Mouse (Mus musculus): ENCODE measurements around the gene Gm9508.
A peak's percentile ranks its signal among the peaks of the same experiment; 100 is the strongest.
"Not testable (repeated sequence)": the region's sequence is repeated elsewhere in the genome, so short reads cannot be mapped to it uniquely, and the experiment has no call there.

The Gm9508 gene

DNA sequence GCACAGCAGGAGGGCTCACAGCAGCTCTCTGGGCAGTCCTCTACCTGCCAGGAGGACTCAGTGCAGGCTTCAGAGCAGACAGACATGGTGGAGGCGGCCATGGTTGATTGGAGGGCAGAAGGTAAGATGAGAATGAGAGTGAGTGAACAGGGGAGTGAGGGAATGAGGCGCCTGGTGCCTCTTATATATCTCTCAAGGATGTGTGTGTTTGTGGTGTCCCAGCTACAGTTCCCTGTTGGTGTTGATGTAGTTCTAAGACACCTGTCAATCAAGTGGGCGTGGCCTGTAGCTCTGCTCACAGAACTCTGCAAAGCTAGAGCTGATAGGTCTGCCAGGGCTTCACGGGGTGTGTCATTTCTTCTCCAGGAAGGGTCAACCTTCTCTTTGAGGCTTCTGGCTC is at the start of gene Gm9508:
Gm9508 (minus strand) TSS at position 101 of the 400 bp plus-strand sequence.
- DNase-seq (ENCODE audit: low spot score): no peak

- DNase-seq (ENCODE audit: low spot score): not testable (repeated sequence)
These were observed 45.1 kb upstream of the Gm9508 start, which contains the start of gene Gm18596 for GRCm38 (mm10) chr10:77741924-77742688. Gene Gm18596 (minus strand): TSS chr10:77742638.

DNA sequence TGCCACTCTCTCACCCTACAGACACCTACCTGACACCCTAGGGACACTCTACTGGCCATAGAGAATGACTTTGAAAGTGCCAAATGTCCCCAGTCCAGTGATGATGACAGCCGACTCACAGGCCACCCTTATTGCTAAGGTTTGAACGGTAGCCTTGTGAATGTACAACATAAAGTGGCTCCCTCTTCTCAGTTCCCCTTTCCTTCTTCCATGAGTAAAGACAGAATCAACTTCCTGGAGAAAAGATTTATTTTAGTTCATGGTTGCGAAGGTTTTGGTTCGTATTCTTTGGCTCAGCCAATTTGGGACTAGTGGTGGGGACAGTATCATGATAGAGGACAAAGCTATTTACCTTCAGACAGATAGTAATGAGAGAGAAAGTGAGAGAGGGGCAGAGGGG is 41.9 kb upstream of the Gm9508 start:
- DNase-seq (ENCODE audit: low spot score): no peak

DNA sequence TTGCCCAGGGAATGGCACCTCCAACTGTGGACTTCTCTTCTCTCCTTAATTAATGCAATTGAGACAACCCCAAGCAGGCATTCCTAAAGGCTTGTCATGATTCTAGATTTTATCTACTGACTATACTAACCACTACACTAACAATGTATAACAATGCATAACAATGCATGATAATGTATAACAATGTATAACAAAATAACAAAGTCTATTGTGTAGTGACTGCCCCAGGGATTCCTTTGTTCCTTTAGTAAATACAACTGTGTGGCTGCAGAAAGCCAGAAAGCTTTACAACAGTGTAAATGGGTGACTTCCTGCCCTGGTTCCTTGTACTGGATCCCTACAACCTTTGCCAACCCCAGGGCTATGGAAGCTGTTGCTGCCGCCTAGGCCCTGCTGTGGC is 38.9 kb upstream of the Gm9508 start:
- DNase-seq (ENCODE audit: low spot score): no peak

DNA sequence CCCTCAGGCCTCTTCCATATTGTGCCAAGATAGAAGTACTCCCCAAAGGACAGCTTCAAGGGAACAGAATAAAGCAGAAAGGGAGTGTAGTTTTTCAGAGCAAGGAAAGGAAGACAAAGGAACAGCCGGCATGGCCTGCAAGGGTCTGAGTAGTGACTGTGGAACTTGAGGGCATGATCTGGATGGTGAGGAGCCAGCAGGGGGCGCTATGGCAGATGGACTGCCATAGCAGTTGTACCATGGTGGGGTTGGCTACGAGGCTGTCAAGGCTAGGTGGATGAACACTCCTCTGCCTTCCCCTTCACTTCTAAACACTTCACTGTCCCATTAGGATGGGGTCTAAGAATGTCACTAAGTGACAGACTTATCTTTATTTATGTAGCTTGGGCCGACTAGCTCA is 32.2 kb upstream of the Gm9508 start:
- peak; percentile 30 for DNase-seq (ENCODE audit: low spot score)

- DNase-seq (ENCODE audit: low spot score): no peak
These were observed 31.2 kb upstream of the Gm9508 start for GRCm38 (mm10) chr10:77728280-77728679.

DNA sequence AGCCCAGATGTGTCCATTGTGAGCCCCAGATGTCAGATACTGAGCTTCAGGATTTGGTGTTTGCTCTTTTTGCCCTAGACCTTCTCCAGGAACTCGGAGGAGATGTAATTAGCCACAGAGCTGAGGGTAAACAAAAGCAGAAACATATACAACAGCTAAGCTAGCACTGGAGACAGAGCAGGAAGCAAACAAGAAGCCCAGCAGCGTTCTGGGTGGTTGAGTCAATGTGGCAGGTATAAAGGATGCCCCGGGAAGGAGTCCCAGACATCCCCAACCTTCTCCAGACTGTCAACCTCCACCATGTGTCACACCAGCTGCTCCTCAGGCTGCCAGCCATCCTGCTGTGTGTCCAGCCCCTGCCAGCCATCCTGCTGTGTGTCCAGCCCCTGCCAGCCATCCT is 29.2 kb upstream of the Gm9508 start, which contains the start of gene Gm10100:
Gm10100 (plus strand) TSS at position 301 of the 400 bp plus-strand sequence.
- no peak for DNase-seq (ENCODE audit: low spot score)

DNA sequence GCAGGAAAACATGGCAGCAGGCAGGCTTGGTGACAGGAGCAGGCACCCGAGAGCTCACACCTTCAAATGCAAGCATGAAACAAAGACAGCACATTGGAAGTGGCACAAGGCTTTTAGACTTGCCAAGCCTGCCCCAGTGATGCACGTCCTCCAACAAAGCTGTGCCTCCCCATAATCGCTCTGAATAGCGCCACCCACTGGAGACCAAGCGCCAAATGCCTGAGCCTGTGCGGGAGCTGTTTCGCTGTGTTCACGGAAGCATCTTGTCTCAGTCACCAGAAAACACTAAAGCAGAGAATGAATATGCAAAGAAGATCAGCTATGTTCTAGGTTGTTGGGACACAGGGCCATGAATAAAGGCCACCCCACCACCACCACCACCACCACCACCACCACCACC is 27.8 kb upstream of the Gm9508 start:
- DNase-seq (ENCODE audit: low spot score): no peak

DNA sequence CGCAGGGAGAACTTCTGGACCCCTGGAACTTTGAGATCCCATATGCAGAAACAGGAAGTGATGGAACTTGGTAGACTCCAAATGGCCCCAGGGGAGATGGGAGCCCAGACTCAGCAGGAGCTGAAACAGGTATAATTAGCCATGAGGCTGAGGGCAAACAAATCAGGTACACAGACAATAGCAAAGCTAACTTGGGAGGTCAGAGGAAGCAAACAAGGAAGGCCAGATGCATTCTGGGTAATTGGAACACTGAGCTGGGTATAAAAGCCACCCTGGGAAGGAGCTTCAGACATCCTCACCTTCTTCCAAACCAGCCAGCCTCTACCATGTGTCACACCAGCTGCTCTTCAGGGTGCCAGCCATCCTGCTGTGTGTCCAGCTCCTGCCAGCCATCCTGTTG is 23.3 kb upstream of the Gm9508 start, which contains the start of gene Krtap12-1:
Krtap12-1 (plus strand) TSS at position 301 of the 400 bp plus-strand sequence.
- not testable (repeated sequence) for DNase-seq (ENCODE audit: low spot score)

GRCm38 (mm10) chr10:77715507-77715906 is 18.5 kb upstream of the Gm9508 start, which contains the start of gene Gm10142:
Gene Gm10142 (plus strand): TSS chr10:77715807.
- no peak for DNase-seq (ENCODE audit: low spot score)

DNA sequence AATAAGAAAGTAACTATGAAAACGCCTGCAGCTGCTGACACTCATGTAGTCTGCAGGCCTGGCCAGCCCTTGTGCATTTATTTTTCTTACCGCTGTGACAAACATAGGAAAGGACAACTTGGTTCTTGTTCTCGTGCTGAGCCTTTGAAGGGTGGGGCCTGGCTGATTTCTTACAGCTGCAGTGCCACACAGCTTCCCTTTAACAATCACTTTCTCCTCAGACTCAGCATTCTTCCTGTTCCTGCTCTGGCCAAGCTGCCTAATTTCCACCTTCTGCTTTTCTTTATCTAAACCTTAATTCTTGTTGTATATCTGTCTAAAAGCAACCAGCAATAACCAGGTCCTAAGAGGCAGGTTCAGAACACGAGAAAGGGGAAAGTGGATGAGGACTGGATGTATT is 16.7 kb upstream of the Gm9508 start:
- no peak for DNase-seq (ENCODE audit: low spot score)

- DNase-seq (ENCODE audit: low spot score): not testable (repeated sequence)
These were observed 14.1 kb upstream of the Gm9508 start, which contains the start of gene Gm10024 for GRCm38 (mm10) chr10:77711157-77711556. Gene Gm10024 (plus strand): TSS chr10:77711457.

DNA sequence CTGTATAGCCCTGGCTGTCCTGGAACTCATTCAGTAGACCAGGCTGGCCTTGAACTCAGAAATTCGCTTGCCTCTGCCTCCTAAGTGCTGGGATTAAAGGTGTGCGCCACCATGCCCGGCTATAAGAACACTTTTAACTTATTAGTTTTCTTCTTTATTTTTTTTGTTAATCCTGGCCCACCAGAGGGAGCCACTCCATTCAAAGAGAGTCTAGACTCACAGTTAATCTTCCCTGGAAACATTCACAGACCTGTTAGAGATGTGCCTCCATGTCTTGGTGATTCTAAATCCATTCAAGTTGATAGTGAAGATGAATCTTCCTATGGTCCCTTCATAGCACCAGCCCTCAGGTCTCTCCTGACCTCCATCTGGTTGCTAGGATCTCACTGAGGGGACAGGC is 12.8 kb upstream of the Gm9508 start:
- no peak for DNase-seq (ENCODE audit: low spot score)

GRCm38 (mm10) chr10:77706326-77706725 is 9.3 kb upstream of the Gm9508 start, which contains the start of gene Gm10272:
Gene Gm10272 (plus strand): TSS chr10:77706626.
- DNase-seq (ENCODE audit: low spot score): no peak

GRCm38 (mm10) chr10:77690356-77690807 is 6.7 kb downstream of the Gm9508 start, which contains the start of gene Gm19402:
Gene Gm19402 (minus strand): TSS chr10:77690757.
- not testable (repeated sequence) for DNase-seq (ENCODE audit: low spot score)

DNA sequence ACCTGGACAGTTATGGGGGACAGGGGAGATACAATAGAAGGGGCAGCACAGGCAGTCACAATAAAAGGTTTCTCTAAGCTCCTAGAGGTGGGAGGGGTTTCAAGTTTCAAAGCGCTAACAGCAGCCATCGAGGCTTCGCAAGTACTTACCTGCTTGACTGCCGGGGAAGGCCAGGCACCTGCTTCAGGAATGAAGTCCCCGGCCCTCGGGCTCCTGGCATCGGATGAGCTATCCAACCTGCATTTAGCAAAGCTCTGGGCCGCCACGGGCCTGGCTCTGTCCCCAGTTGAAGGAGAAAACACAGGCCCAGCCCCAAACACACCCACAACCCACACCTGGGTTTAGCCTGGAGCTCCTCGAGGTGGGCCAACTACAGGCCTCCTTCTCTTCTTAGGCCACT is 10.0 kb downstream of the Gm9508 start:
- DNase-seq (ENCODE audit: low spot score): no peak

DNA sequence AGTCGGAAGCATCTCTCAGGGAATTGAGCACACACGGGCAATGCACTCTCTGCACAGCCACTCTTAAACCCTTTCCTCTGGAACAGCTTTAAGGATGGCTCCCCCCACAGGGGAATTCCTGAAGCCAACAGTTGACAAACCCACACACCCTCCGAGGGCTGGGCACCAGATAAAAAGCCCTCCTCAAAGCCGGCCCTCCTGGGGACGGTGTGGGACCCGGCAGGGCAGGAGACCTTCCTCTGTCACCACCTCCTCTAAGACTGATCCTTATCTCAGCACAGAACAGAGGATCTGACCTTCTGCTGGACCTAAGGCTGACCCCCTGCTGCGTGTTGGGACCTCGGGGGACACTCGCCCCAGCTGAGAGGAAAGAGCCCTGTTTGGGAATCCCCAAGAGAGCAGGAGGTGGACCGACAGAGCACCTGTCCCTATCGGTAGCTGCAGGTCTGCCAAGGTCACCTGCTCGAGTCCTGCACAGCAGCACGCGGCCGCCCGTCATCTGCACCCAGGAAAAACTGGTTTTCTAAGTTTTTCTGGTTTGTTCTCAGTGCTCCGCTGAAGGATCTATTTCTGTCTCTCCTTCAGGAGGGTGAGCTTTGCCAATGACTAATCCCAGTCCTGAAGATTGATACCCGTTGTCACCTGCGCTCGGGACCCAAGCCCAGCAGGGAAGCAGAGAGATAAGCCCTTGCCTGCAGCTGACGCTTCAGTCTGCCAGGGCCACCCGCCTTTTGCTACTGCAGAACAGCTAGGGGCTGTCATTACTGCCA is 11.0 kb downstream of the Gm9508 start, which contains the start of gene Tspear:
Tspear (plus strand) TSS at position 675 of the 770 bp plus-strand sequence.
- DNase-seq (ENCODE audit: low spot score): no peak

- DNase-seq (ENCODE audit: low spot score): peak; percentile 50
These were observed 12.9 kb downstream of the Gm9508 start for GRCm38 (mm10) chr10:77684181-77684580.

DNA sequence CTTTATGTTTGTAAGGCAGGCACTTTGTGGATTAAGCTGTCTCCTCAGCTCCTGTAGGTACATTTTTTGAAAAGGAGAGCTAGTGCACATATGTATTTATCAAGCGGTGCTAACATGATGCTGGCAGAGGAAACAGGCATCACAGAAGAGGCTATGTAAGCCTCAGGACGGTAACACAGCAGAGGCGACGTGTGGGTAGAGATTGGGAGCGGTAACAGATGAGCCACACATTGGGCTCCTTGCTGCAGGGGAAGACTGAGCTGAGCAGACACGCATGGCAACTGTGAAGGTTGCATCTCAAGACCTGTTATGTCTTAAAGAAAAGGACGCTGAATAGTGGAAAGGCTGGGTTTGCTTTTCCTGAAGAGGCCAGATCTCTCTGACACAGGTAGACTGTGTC is 14.0 kb downstream of the Gm9508 start:
- no peak for DNase-seq (ENCODE audit: low spot score)

DNA sequence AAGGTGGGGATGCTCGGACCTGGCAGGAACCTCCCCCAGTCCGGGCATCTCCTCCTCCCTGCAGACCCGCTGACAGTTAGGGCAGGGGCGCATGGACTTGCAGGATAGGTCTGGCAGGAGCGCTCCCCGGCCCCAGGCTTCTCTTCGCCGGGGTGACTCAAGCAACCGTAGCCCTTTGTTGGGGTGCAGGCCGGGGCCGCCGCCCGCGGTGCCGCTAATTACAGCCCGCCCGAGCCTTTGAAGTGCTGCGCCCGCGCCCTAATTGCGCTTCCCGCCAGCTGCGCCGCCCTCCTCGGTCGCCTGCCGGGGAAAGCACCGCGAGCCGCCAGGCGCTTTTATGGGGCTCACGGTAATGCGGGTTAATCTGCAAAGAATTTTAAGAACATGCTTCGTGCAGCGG is 19.5 kb downstream of the Gm9508 start:
- no peak for DNase-seq (ENCODE audit: low spot score)

GRCm38 (mm10) chr10:77673765-77674164 is 23.3 kb downstream of the Gm9508 start:
- DNase-seq (ENCODE audit: low spot score): no peak

GRCm38 (mm10) chr10:77671519-77671918 is 25.5 kb downstream of the Gm9508 start:
- DNase-seq (ENCODE audit: low spot score): no peak
